Mouse (Mus musculus) brain, embryonic 18.5 days (tissue): ENCODE data around the gene Cdh23.

ENCODE experiments used
- DNase-seq: peaks from one replicate; pipeline ENCODE4 v3.0.0-alpha.2; 2012; ENCODE audit warnings: low read depth, low spot score

The Cdh23 gene

GRCm38 (mm10) chr10:60367904-60368303, 328.4 kb downstream of the Cdh23 start:
- DNase-seq, result no peak

- DNase-seq, result no peak
Measured at GRCm38 (mm10) chr10:60367145-60367544, 329.1 kb downstream of the Cdh23 start.

GRCm38 (mm10) chr10:60363426-60363825, 332.9 kb downstream of the Cdh23 start:
- DNase-seq, result no peak

- no peak for DNase-seq
Measured at GRCm38 (mm10) chr10:60362310-60362628, 334.0 kb downstream of the Cdh23 start.

GRCm38 (mm10) chr10:60361615-60362309, 334.5 kb downstream of the Cdh23 start:
- no peak for DNase-seq

- no peak for DNase-seq
Measured at GRCm38 (mm10) chr10:60358776-60359175, 337.5 kb downstream of the Cdh23 start.

GRCm38 (mm10) chr10:60357901-60358300, 338.4 kb downstream of the Cdh23 start:
- DNase-seq, result no peak

- DNase-seq, result no peak
Measured at GRCm38 (mm10) chr10:60357441-60357840, 338.8 kb downstream of the Cdh23 start.

- DNase-seq, result no peak
Measured at GRCm38 (mm10) chr10:60354881-60355677, 341.2 kb downstream of the Cdh23 start.

- no peak for DNase-seq
Measured at GRCm38 (mm10) chr10:60354003-60354325, 342.3 kb downstream of the Cdh23 start.

- DNase-seq, result no peak
Measured at GRCm38 (mm10) chr10:60353241-60354002, 342.9 kb downstream of the Cdh23 start.

- no peak for DNase-seq
Measured at GRCm38 (mm10) chr10:60351761-60352455, 344.4 kb downstream of the Cdh23 start.

- no peak for DNase-seq
Measured at GRCm38 (mm10) chr10:60351248-60351647, 345.0 kb downstream of the Cdh23 start.

- DNase-seq, result no peak
Measured at GRCm38 (mm10) chr10:60350805-60351167, 345.5 kb downstream of the Cdh23 start.

GRCm38 (mm10) chr10:60350077-60350804, 346.0 kb downstream of the Cdh23 start:
- DNase-seq, result no peak

- no peak for DNase-seq
Measured at GRCm38 (mm10) chr10:60349644-60350043, 346.6 kb downstream of the Cdh23 start.

- no peak for DNase-seq
Measured at GRCm38 (mm10) chr10:60349056-60349455, 347.2 kb downstream of the Cdh23 start.

GRCm38 (mm10) chr10:60347768-60348610, 348.3 kb downstream of the Cdh23 start:
- no peak for DNase-seq

- no peak for DNase-seq
Measured at GRCm38 (mm10) chr10:60346701-60347405, 349.4 kb downstream of the Cdh23 start, which contains the start of gene Vsir. Gene Vsir (plus strand): TSS chr10:60346851.

GRCm38 (mm10) chr10:60346056-60346455, 350.2 kb downstream of the Cdh23 start:
- no peak for DNase-seq
